Mouse (Mus musculus): Measurements from ENCODE around the gene Kdelr3. TPM values are rescaled to one million over a fixed set of nuclear protein-coding genes. Genes with fewer than 3 reads are reported as not detected.
A peak's percentile ranks its signal among the peaks of the same experiment; 100 is the strongest.

Gene Kdelr3
- polyA plus RNA-seq, 1 experiment from 2014 or later = 9.4 TPM

DNA sequence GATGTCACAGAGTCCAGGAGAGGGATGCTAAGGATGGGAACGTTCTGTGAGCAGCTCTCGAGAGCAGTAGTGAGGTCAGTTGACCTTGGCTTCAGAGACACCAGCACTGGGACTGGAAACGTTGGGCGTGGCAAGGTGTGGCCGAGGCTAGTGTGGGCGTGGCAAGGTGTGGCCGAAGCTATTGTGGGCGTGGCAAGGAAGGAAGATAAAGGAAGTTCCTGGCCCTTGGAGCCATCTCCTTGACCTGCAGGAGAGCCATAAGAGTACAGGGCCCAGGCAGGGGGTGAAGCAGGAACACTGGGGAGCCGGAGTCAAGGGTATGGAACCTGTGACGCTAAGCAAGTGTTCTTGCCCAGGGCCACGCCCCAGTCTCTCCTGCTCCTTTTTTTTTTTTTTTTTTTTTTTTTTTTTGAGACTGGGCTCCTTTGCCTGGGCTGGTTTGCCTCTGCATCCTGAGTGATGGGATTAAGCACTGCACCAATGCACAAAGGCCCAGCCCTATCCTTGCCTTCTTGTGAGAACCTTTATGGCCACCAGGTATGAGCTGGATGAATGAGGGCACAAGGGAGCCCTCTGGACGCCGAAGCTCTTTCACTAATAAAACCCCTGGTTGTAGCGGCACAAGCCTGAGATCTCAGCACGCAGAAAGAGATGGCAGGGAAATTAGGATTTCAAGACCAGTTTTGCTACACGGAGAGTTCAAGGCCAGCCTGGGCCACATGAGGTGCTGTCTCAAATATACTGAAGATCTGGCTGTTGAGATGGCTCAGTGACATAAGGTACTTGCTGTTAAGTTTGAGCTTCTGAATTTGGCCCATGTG, 3.4 kb downstream of the Kdelr3 start:
- WGBS = 46% methylated on average over 16 of the region's 16 CpGs
- Histone ChIP-seq H3K36me3 (no peaks in the 10 kb centered on the region), H3K27me3 (ENCODE audit: low read depth, poor library complexity, severe bottlenecking) (peaks cover 53% of the 10 kb centered on the region), H3K4me1 (peaks cover 25% of the 10 kb centered on the region), H3K4me3 (no peak overlapping the region), H3K9me3 (replicated peaks) (no peaks in the 10 kb centered on the region), H3K27ac (no peak overlapping the region)
- peak; percentile 27 for DNase-seq (ENCODE audit: low spot score)

DNA sequence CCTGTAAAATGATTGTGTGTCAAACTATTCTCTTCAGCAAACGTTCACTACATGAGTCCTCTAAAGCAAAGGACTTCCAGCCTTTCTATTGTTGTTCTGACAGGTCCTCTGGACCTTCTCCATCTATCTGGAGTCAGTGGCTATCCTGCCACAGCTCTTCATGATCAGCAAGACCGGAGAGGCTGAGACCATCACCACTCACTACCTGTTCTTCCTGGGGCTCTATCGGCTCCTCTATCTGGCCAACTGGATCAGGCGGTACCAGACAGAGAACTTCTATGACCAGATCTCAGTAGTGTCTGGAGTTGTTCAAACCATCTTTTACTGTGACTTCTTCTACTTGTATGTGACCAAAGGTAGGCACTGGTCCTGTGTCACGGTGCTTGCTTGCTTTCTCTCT, 9.4 kb downstream of the Kdelr3 start:
- Histone ChIP-seq H3K4me1 (no peaks in the 10 kb centered on the region), H3K27ac (no peak overlapping the region), H3K36me3 (peaks cover 49% of the 10 kb centered on the region), H3K27me3 (ENCODE audit: low read depth, poor library complexity, severe bottlenecking) (no peaks in the 10 kb centered on the region), H3K9me3 (replicated peaks) (no peaks in the 10 kb centered on the region), H3K4me3 (no peak overlapping the region)
- DNase-seq (ENCODE audit: low spot score) = no peak
- 88% methylated on average over 5 of the region's 5 CpGs for WGBS

DNA sequence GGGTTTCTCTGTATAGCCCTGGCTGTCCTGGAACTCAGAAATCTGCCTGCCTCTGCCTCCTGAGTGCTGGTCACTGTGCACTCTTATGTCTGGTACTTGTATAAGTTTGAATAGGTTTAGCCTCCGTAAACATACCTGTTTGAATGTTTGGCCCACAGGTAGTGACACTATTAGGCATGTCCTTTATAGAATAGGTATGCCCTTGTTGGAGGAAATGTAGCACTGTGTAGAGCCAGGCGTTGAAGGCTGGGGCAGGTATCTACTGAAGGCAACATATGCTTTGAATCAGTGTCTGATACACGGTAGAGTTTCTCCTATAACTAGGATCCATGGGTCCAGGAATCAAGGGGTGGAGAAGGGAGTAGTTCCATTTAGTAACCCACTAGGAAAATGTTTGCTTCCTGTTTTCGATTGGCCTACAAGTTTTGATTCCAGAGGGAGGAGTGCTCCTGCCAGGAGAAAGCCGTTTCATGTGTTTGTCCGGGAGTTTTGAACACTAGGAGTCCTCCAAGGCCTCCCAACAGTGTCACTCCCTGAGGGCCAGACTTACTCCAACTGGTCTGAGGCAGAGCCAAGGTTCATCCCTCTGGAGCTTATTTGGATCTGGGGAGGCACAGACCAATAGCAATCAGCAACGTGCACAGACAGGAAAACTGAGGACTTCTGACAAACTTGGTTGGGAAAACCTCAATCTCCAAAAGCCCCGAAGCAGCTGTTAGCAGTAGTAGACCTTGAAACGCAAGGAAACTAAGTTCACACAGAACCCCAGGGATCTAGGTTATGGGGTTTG, 10.0 kb downstream of the Kdelr3 start:
- DNase-seq (ENCODE audit: low spot score) = no peak
- 66% methylated on average over 9 of the region's 9 CpGs for WGBS
- Histone ChIP-seq H3K9me3 (replicated peaks) (no peaks in the 10 kb centered on the region), H3K27ac (no peak overlapping the region), H3K36me3 (peaks cover 55% of the 10 kb centered on the region), H3K4me1 (no peaks in the 10 kb centered on the region), H3K4me3 (no peak overlapping the region), H3K27me3 (ENCODE audit: low read depth, poor library complexity, severe bottlenecking) (no peaks in the 10 kb centered on the region)

DNA sequence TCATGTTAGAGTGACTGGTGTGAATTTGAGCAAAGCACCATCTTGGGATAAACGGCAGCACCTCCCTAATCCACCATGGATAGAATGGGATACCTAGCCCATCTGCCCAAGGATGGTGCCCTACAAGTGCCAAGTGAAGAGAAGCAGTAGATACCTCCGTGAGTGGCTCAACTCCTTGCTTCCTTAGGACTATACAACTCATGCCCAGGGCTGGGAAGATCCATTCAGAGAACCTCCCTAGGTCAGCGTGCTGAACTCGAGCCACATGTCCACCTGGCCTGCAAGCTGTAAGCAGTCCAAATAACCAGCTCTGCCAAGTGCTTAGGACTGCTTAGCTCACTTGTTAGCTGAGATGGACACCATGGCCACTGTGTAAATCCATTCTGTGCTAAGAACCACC, 11.0 kb downstream of the Kdelr3 start:
- DNase-seq (ENCODE audit: low spot score) = no peak
- Histone ChIP-seq H3K27me3 (ENCODE audit: low read depth, poor library complexity, severe bottlenecking) (no peaks in the 10 kb centered on the region), H3K4me1 (no peaks in the 10 kb centered on the region), H3K9me3 (replicated peaks) (no peaks in the 10 kb centered on the region), H3K36me3 (peaks cover 65% of the 10 kb centered on the region), H3K27ac (no peak overlapping the region), H3K4me3 (no peak overlapping the region)
- 82% methylated on average over 4 of the region's 4 CpGs for whole genome bisulfite sequencing

DNA sequence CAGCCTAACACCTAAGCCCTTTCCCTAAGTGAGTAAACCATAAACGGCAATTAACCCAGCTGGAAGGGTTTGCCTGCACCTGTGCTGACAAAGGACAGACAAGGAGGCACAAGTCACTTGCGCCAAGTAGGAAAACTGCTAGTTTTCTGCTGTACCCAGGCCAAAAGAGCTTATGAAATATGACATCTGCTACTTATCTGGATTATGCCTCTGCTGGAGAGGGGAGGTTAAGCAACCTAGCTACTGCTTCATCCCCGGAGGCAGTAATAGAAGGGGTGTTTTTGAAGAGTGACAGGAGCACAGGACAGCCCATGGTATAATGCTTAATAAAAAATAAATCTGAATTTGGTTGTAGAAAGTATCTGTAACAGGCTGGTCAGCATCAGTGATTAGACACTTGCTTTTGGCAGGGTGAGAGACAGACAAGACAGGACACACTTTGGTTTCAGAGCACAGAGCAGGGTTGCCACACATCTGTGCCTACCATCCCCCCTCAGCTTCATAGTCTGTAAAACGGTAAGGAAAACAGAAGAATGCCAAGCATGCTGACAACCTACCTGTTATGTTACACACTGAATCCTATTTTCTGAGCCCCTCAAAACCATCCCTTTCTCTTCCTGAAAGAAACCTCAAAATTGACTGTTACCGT, 11.9 kb downstream of the Kdelr3 start:
- no peak overlapping the region for H3K27ac ChIP-seq
- peaks cover 74% of the 10 kb centered on the region for H3K36me3 ChIP-seq

DNA sequence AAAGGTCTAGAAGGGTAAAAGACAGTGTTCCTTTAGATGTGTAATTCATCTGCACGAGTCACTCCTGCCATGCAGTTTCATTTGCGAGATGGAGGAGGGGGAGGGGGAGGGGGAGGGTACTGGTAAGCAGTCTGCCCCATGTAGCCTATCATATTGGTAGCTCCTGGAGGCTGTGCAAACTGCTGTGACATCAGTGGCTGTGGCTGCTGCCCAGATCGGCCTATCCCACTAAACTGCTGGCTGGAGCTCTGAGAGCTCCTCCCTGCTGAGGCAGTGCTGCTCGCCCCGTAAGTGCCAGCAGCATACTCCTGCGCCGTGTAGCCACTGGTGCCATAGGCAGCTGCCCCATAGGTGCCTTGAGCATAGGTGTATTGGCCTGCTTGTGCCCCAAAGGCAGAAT, 13.7 kb downstream of the Kdelr3 start:
- Histone ChIP-seq H3K4me1 (no peaks in the 10 kb centered on the region), H3K36me3 (peaks cover 92% of the 10 kb centered on the region), H3K27me3 (ENCODE audit: low read depth, poor library complexity, severe bottlenecking) (no peaks in the 10 kb centered on the region), H3K9me3 (replicated peaks) (no peaks in the 10 kb centered on the region), H3K27ac (no peak overlapping the region), H3K4me3 (no peak overlapping the region)
- no peak for DNase-seq (ENCODE audit: low spot score)
- WGBS = 91% methylated on average over 7 of the region's 7 CpGs

More for the DNA sequence above, 11.9 kb downstream of the Kdelr3 start:
- Histone ChIP-seq H3K9me3 (replicated peaks) (no peaks in the 10 kb centered on the region), H3K4me1 (no peaks in the 10 kb centered on the region), H3K27me3 (ENCODE audit: low read depth, poor library complexity, severe bottlenecking) (no peaks in the 10 kb centered on the region), H3K4me3 (no peak overlapping the region)
- no peak for DNase-seq (ENCODE audit: low spot score)
- 84% methylated on average over 5 of the region's 5 CpGs for WGBS

DNA sequence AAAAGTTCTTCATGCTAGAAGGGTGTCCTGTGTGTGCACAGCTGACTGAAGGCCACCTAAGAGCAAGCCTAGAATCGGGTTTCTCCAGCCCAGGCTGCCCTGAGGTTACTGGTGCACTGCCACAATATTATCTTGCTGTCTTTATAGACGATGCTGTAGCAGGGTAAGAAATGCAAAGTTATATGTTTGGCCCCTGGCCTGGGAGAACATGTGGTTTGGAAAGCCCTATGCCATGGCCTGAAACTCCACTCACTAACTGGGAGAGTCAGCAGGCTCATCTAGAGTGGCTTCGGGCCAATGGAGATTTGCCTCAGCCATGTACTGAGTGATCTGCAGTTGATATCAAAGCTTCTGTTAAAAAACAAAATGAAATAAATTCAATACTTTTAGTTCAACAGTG, 17.6 kb downstream of the Kdelr3 start:
- 95% methylated on average over 3 of the region's 3 CpGs for WGBS
- H3K27ac ChIP-seq = no peak overlapping the region
- H3K9me3 ChIP-seq (replicated peaks) = no peaks in the 10 kb centered on the region
- H3K4me1 ChIP-seq = no peaks in the 10 kb centered on the region
- peaks cover 100% of the 10 kb centered on the region for H3K36me3 ChIP-seq
- H3K27me3 ChIP-seq (ENCODE audit: low read depth, poor library complexity, severe bottlenecking) = no peaks in the 10 kb centered on the region
- no peak overlapping the region for H3K4me3 ChIP-seq
- no peak for DNase-seq (ENCODE audit: low spot score)

DNA sequence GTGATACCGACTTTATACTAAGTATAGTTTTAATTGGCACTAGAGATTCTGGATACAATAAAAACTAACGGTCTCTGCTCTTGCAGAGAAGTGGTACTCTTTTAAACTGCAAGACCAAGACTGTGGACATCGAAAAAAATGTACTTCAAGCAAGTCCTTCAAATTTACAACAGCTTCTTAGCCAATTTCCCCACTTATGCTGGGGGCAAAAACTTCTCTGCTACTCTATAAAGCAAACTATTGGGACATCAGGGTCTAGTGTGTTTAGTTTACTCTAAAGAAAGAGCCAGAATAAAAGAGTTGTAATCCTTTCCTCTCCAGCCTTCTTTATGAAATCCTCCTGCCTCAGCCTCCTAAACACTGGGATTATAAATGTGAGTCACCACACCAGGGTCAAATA, 27.8 kb downstream of the Kdelr3 start:
- 0 out of 2 replicates have a peak, but pooled peaks cover 3% of the 10 kb centered on the region for H3K27me3 ChIP-seq (ENCODE audit: low read depth, poor library complexity, severe bottlenecking)
- H3K4me3 ChIP-seq = peak overlapping the region; percentile 87
- H3K27ac ChIP-seq = no peak overlapping the region
- no peak for DNase-seq (ENCODE audit: low spot score)
- WGBS = 94% methylated on average over 3 of the region's 3 CpGs
- peaks cover 61% of the 10 kb centered on the region for H3K36me3 ChIP-seq
- peaks cover 22% of the 10 kb centered on the region for H3K4me1 ChIP-seq
- H3K9me3 ChIP-seq (replicated peaks) = no peaks in the 10 kb centered on the region

DNA sequence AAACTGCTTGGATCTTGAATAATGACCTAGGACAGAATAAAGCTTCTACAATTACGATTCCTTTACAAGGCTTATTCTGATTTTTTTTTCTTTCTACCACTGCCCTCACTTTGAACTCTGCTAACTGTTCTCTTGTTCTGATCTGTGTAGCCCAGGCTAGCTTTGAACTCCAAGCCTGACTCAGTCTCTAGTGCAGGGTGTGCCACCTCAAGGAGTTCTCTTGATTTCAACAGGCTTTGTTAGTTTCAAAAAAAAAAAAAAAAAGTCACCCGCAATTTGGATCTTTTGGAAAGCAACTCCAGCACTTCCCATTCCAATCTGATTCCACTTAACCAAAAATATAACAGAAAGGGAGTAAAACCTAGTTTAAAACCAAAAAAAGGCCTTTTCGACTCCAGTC, 29.3 kb downstream of the Kdelr3 start:
- 5% methylated on average over 3 of the region's 3 CpGs for WGBS

DNA sequence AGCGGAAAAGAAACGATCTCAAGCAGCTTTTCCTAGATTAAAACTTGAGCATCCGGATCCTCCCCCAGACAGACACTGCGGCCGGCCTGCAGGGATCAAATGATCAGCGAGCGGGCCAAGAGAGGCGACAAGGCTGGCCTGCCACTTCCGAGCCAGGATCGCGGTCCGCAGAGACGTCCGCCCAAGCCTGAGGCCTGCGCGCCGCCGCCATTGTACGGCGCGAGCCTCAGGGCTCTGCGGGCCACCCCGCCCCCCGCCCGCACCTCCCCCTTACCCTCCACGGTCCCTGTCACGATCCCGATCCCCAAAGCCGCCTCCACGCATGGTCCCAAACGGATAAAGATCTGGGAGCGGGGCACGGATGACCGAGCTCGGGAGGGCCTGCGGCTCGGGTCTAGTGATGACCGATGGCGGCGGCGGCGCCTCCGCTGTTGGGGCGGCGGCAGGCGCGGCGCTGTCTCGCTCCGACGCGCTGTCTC, 29.7 kb downstream of the Kdelr3 start:
- H3K27me3 ChIP-seq (ENCODE audit: low read depth, poor library complexity, severe bottlenecking) = 0 out of 2 replicates have a peak, but pooled peaks cover 3% of the 10 kb centered on the region
- H3K9me3 ChIP-seq (replicated peaks) = no peaks in the 10 kb centered on the region
- H3K4me3 ChIP-seq = peak overlapping the region; percentile 87
- peak overlapping the region; percentile 99 for H3K27ac ChIP-seq
- under 1% methylated on average over 52 of the region's 52 CpGs for WGBS
- peaks cover 41% of the 10 kb centered on the region for H3K36me3 ChIP-seq
- peaks cover 22% of the 10 kb centered on the region for H3K4me1 ChIP-seq
- DNase-seq (ENCODE audit: low spot score) = no peak

More for the DNA sequence above, 29.3 kb downstream of the Kdelr3 start:
- 0 out of 2 replicates have a peak, but pooled peaks cover 3% of the 10 kb centered on the region for H3K27me3 ChIP-seq (ENCODE audit: low read depth, poor library complexity, severe bottlenecking)
- H3K4me3 ChIP-seq = peak overlapping the region; percentile 87
- DNase-seq (ENCODE audit: low spot score) = no peak
- peaks cover 46% of the 10 kb centered on the region for H3K36me3 ChIP-seq
- peaks cover 22% of the 10 kb centered on the region for H3K4me1 ChIP-seq
- H3K27ac ChIP-seq = peak overlapping the region; percentile 99
- H3K9me3 ChIP-seq (replicated peaks) = no peaks in the 10 kb centered on the region

DNA sequence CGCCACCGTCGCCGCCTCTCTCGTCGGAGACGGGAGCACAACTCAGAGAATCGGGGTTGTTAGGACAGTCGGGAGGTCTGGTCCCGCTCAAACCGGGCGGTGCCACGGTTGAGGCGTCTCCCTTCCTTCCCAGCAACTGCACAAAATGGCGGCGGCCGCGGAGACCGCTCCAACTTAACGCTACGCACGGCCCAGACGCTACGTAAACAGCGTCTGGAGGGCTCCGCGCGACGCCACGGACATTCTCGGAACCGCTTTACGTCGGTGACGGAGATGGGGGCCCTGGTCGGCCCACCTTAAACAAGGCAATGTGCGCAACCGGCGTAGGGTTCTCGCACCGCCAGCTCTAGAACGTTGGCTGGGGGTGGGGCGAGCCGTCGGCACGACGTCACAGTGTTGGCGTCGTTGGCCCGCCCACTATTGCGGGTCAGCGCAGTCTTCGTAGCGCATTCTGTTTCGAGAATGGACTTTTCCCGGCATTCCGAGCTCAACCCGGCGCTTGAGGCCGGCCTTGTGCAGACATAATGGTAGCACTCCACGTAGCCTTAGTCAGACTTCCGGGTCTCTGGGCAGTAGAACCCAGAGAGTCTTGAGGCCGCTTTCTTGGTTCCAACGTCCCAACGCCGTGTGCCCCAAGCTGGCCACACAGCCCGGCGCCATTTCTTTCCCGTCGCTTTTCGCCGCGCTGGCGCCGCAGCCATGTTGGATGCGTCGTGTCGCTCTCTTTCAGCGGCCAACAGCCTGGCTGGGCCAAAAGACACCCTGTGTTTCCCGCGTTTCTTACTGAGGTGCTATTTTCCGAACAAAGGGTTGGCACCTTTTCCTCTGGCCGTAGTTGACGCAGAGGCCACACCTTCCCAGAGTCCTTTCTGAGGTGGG, 30.4 kb downstream of the Kdelr3 start, which contains the start of gene Ddx17:
Gene Ddx17, minus strand, starts transcription at position 332 of the 879 bp plus-strand sequence.
- Histone ChIP-seq H3K4me3 (peak within 1 kb of the TSS; percentile 87), H3K27ac (peak within 1 kb of the TSS; percentile 99), H3K4me1 (peaks cover 22% of the 10 kb centered on the region), H3K9me3 (replicated peaks) (no peaks in the 10 kb centered on the region), H3K36me3 (peaks cover 34% of the 10 kb centered on the region), H3K27me3 (ENCODE audit: low read depth, poor library complexity, severe bottlenecking) (0 out of 2 replicates have a peak, but pooled peaks cover 3% of the 10 kb centered on the region)
- WGBS = 2% methylated on average over 84 of the region's 84 CpGs
- DNase-seq (ENCODE audit: low spot score) = peak; percentile 100

Measured in limb, embryonic 10.5 days (tissue).